Mouse (Mus musculus): ENCODE measurements around the gene Auh.

GRCm38 (mm10) chr13:52821571-52821970 is 107.9 kb downstream of the Auh start:
- no peak for TF ChIP-seq GATA1 (IDR thresholded peaks at IDR 0.05; ENCODE audit: low read length)
- no peak for TF ChIP-seq TAL1 (IDR thresholded peaks at IDR 0.05; ENCODE audit: low read length)
